Mouse (Mus musculus) liver, embryonic 14.5 days (tissue): Measurements from ENCODE around the gene Slc12a6.

Experiments used
- CTCF ChIP-seq: IDR thresholded peaks from 2 replicates; pipeline ENCODE4 v1.5.1; 2016; ENCODE audit warnings: antibody characterized with exemption, low read depth, control low read depth
- EP300 ChIP-seq: IDR thresholded peaks from 2 replicates; pipeline ENCODE4 v1.6.1; 2016; ENCODE audit warnings: antibody characterized with exemption, low read depth

- TF ChIP-seq CTCF (no peak), EP300 (no peak)
Measured at GRCm38 (mm10) chr2:112254675-112255515, 10.7 kb upstream of the Slc12a6 start.
